In the genomic region with DNA sequence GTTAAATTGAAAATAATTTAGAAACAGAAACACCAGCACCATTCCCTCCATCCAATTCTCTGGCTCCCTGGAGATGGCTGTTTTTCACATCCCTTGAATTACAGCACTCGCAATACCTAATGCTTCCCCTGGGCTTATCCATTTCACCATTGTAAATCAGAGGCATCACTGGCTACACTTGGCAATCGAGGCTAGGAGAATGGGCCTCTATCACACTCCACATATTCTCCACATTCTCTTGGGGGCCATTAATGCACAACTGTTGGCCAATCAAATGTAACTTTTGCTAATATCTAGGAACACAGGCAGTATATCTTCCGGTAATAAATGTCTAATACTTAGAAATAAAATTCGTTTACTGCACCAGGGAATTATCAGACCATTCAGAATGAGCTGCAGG, we compare ENCODE assay signal across 29 mouse cellular contexts. TPM values are rescaled to one million over a fixed set of nuclear protein-coding genes. Genes with fewer than 3 reads are reported as not detected.
"Had no signal": no experiment of that assay in that cellular context is flagged by ENCODE, and none has a peak within 500 bp of the region (broad histone marks: within the 10 kb centered on the region; RNA-seq: fewer than 3 reads in every experiment).

No protein-coding gene starts in this region.

- DNase-seq: kidney, adult 18-20 months; kidney, postnatal 25 days; layer of hippocampus, adult 9-11 months; left cerebral cortex, postnatal 4 days; liver; lung, adult 18-20 months; lung, postnatal 10 days; lung, postnatal 36 days; midbrain, embryonic 14.5 days; right cerebral cortex, postnatal 14 days; right cerebral cortex, postnatal 4 days; thymus, adult 2 months; thymus, postnatal 14 days; thymus, postnatal 4 days had no signal

- ATAC-seq: inflammation-experienced regulatory T-cells, adult 6 months; intestine, embryonic 16.5 days; liver, embryonic 12.5 days had no signal

- H3K4me2 ChIP-seq: liver, embryonic 12.5 days; liver, embryonic 15.5 days; lung, embryonic 15.5 days; midbrain, embryonic 11.5 days had no signal

- H3K4me3 ChIP-seq: layer of hippocampus, adult 2 months; left cerebral cortex, adult 2 months; liver, embryonic 12.5 days; liver, embryonic 15.5 days; lung, embryonic 15.5 days; megakaryocyte, embryonic 14.5 days had no signal

- H3K9me3 ChIP-seq: liver, embryonic 12.5 days; liver, embryonic 15.5 days; lung, embryonic 15.5 days had no signal

- H3K27ac ChIP-seq: kidney, postnatal 0 days; layer of hippocampus, adult 2 months; left cerebral cortex, adult 2 months; liver, embryonic 12.5 days; liver, embryonic 15.5 days; lung, embryonic 15.5 days; stomach, postnatal 0 days had no signal

- H3K36me3 ChIP-seq: liver, embryonic 12.5 days; liver, embryonic 15.5 days; lung, embryonic 15.5 days had no signal

- H3K27me3 ChIP-seq: liver, embryonic 12.5 days; liver, embryonic 15.5 days; lung, embryonic 15.5 days; megakaryocyte, embryonic 14.5 days had no signal

- H3K4me1 ChIP-seq: liver, embryonic 12.5 days; liver, embryonic 15.5 days; lung, embryonic 15.5 days; megakaryocyte, embryonic 14.5 days had no signal

- H3K9ac ChIP-seq: liver, embryonic 12.5 days; liver, embryonic 15.5 days; lung, embryonic 15.5 days had no signal

RNA-seq across cellular contexts. Expression of a gene that starts 56.4 kb away (rescaled TPM):
- polyA plus RNA-seq: inflammation-experienced regulatory T-cells, adult 6 months; intestine, embryonic 16.5 days; kidney, embryonic 14.5 days; kidney, postnatal 0 days; large intestine, adult 2 months; liver, embryonic 12.5 days; liver, embryonic 15.5 days; lung, embryonic 15.5 days; midbrain, postnatal 0 days; stomach, embryonic 14.5 days; stomach, postnatal 0 days had no signal
